ENCODE assay signal across 8 mouse cellular contexts in genomic region chrX:168122806-168123588, GRCm38 (mm10).
DNase-seq lines count a peak whose midpoint lies in the region; ATAC-seq and TF ChIP-seq lines count a peak whose summit lies in the region.

No protein-coding gene starts in this region.

- TF ChIP-seq EP300 in stomach, postnatal 0 days (optimal IDR thresholded peaks at IDR 0.05), result no peak

- H3K9ac ChIP-seq in kidney, embryonic 14.5 days (ENCODE audit: low read depth, low read length), result peak overlapping the region; percentile 23; the same call in 1 of the 2 replicates
- H3K9ac ChIP-seq in embryonic facial prominence, embryonic 11.5 days (replicated peaks; ENCODE audit: low read length), result peak overlapping the region; percentile 48; the same call in 1 of the 2 replicates
- H3K9ac ChIP-seq in intestine, embryonic 15.5 days, result no peak overlapping the region
- H3K9ac ChIP-seq in stomach, postnatal 0 days (ENCODE audit: low read length), result no peak overlapping the region

- WGBS in kidney, embryonic 14.5 days, result 19% methylated on average over 28 of the region's 42 CpGs
- 11% methylated on average over 16 of the region's 42 CpGs for WGBS in embryonic facial prominence, embryonic 11.5 days
- whole genome bisulfite sequencing in intestine, embryonic 15.5 days, result 13% methylated on average over 29 of the region's 42 CpGs
- 14% methylated on average over 21 of the region's 42 CpGs for WGBS in stomach, postnatal 0 days

- TF ChIP-seq CTCF in stomach, postnatal 0 days (IDR thresholded peaks at IDR 0.05; ENCODE audit: low read depth), result 0 out of 2 replicates have a peak, but pooled peaks have one; percentile 11

- peak overlapping the region; percentile 65 for H3K4me2 ChIP-seq in kidney, embryonic 14.5 days (replicated peaks; ENCODE audit: low read depth, low read length)
- peak overlapping the region; percentile 74 for H3K4me2 ChIP-seq in embryonic facial prominence, embryonic 11.5 days (ENCODE audit: low read depth, low read length)
- H3K4me2 ChIP-seq in intestine, embryonic 15.5 days (replicated peaks), result peak overlapping the region; percentile 68
- peak overlapping the region; percentile 52 for H3K4me2 ChIP-seq in stomach, postnatal 0 days (replicated peaks; ENCODE audit: low read depth)

- H3K27ac ChIP-seq in kidney, embryonic 14.5 days (ENCODE audit: low read depth, low read length), result no peak overlapping the region
- H3K27ac ChIP-seq in embryonic facial prominence, embryonic 11.5 days (replicated peaks; ENCODE audit: low read depth, low read length), result no peak overlapping the region
- H3K27ac ChIP-seq in intestine, embryonic 15.5 days, result no peak overlapping the region
- no peak overlapping the region for H3K27ac ChIP-seq in stomach, postnatal 0 days (replicated peaks)

- peak; percentile 94 for ATAC-seq in kidney, embryonic 14.5 days (ENCODE audit: low FRiP score, low TSS enrichment)
- ATAC-seq in embryonic facial prominence, embryonic 11.5 days (replicated peaks; ENCODE audit: insufficient number of reproducible peaks, low FRiP score, low TSS enrichment, low read depth), result peak; percentile 78
- ATAC-seq in intestine, embryonic 15.5 days, result peak; percentile 43; the same call in 1 of the 2 replicates
- ATAC-seq in stomach, postnatal 0 days (ENCODE audit: low FRiP score, low TSS enrichment), result 0 out of 2 replicates have a peak, but pooled peaks have one; percentile 32
- ATAC-seq in megakaryocyte-erythroid progenitor cell, adult 5-6 weeks (replicated peaks; ENCODE audit: low FRiP score, low TSS enrichment, poor library complexity, severe bottlenecking), result no peak

- H3K4me3 ChIP-seq in kidney, embryonic 14.5 days (ENCODE audit: low read length), result peak overlapping the region; percentile 40
- H3K4me3 ChIP-seq in embryonic facial prominence, embryonic 11.5 days (ENCODE audit: low read depth, low read length), result peak overlapping the region; percentile 40
- H3K4me3 ChIP-seq in intestine, embryonic 15.5 days (replicated peaks), result peak overlapping the region; percentile 32
- H3K4me3 ChIP-seq in stomach, postnatal 0 days (ENCODE audit: low read depth, low read length), result peak overlapping the region; percentile 30

- no peaks in the 10 kb centered on the region for H3K36me3 ChIP-seq in kidney, embryonic 14.5 days (ENCODE audit: control insufficient read depth, insufficient read depth, low read length)
- no peaks in the 10 kb centered on the region for H3K36me3 ChIP-seq in embryonic facial prominence, embryonic 11.5 days (replicated peaks; ENCODE audit: control insufficient read depth, insufficient read depth, low read depth, low read length)
- H3K36me3 ChIP-seq in intestine, embryonic 15.5 days, result no peaks in the 10 kb centered on the region
- H3K36me3 ChIP-seq in stomach, postnatal 0 days (ENCODE audit: control insufficient read depth, insufficient read depth, low read length), result no peaks in the 10 kb centered on the region

- no peaks in the 10 kb centered on the region for H3K9me3 ChIP-seq in kidney, embryonic 14.5 days (ENCODE audit: control insufficient read depth, low read length)
- no peaks in the 10 kb centered on the region for H3K9me3 ChIP-seq in embryonic facial prominence, embryonic 11.5 days (replicated peaks; ENCODE audit: control insufficient read depth, low read length)
- H3K9me3 ChIP-seq in intestine, embryonic 15.5 days, result no peaks in the 10 kb centered on the region
- H3K9me3 ChIP-seq in stomach, postnatal 0 days (ENCODE audit: control insufficient read depth, low read length), result no peaks in the 10 kb centered on the region

- peaks cover 16% of the 10 kb centered on the region; the same call in 1 of the 2 replicates for H3K27me3 ChIP-seq in kidney, embryonic 14.5 days (ENCODE audit: control insufficient read depth, insufficient read depth, low read length)
- peaks cover 16% of the 10 kb centered on the region for H3K27me3 ChIP-seq in embryonic facial prominence, embryonic 11.5 days (ENCODE audit: control insufficient read depth, insufficient read depth, low read length)
- peaks cover 20% of the 10 kb centered on the region for H3K27me3 ChIP-seq in intestine, embryonic 15.5 days (replicated peaks)
- H3K27me3 ChIP-seq in stomach, postnatal 0 days (ENCODE audit: control insufficient read depth, insufficient read depth, low read length), result no peaks in the 10 kb centered on the region

- H3K4me1 ChIP-seq in kidney, embryonic 14.5 days (ENCODE audit: control insufficient read depth, insufficient read depth, low read length), result no peaks in the 10 kb centered on the region
- no peaks in the 10 kb centered on the region for H3K4me1 ChIP-seq in embryonic facial prominence, embryonic 11.5 days (ENCODE audit: control insufficient read depth, insufficient read depth, low read length)
- H3K4me1 ChIP-seq in intestine, embryonic 15.5 days (replicated peaks), result no peaks in the 10 kb centered on the region
- no peaks in the 10 kb centered on the region for H3K4me1 ChIP-seq in stomach, postnatal 0 days (replicated peaks; ENCODE audit: control insufficient read depth, insufficient read depth)

- DNase-seq in kidney, adult 8-10 months, result no peak
- peak; percentile 13 for DNase-seq in adrenal gland, adult 8-10 months
- DNase-seq in embryonic facial prominence, embryonic 11.5 days (ENCODE audit: low spot score), result peak; percentile 13
- peak; percentile 20 for DNase-seq in mesoderm, embryonic 11.5 days (ENCODE audit: low read depth, low spot score)
- DNase-seq in stomach, postnatal 0 days (ENCODE audit: low spot score), result peak; percentile 11

Comparison
In these comparisons a context has a peak if more than half of its experiments do, and no peak if none do; other contexts are left out.
1. H3K9ac ChIP-seq: peak in kidney, embryonic 14.5 days (single experiment) and embryonic facial prominence, embryonic 11.5 days (single experiment); none in intestine, embryonic 15.5 days (single experiment) and stomach, postnatal 0 days (single experiment).
2. DNase-seq: peak in adrenal gland, adult 8-10 months (single experiment), embryonic facial prominence, embryonic 11.5 days (single experiment), mesoderm, embryonic 11.5 days (single experiment) and stomach, postnatal 0 days (single experiment); none in kidney, adult 8-10 months (0 of 2).
3. Peak in every context shown above with its lines, with median percentiles within 50 percentile points of each other: H3K4me2 ChIP-seq and H3K4me3 ChIP-seq.